Mouse (Mus musculus): ENCODE measurements around the gene Cdk12.

GRCm38 (mm10) chr11:98293070-98293469, 90.2 kb downstream of the Cdk12 start:
- TF ChIP-seq POLR2A (IDR thresholded peaks at IDR 0.05; ENCODE audit: borderline replicate concordance, low read depth, low read length): no peak
- TF ChIP-seq CTCF (IDR thresholded peaks at IDR 0.05; ENCODE audit: low read depth, low read length): no peak

Measured in bone marrow macrophage, adult 2 months (primary cell).